Mouse (Mus musculus): ENCODE results near the gene Rps19.

GRCm38 (mm10) chr7:24885468-24886307 lies 1.5 kb downstream of the Rps19 start:
- TF ChIP-seq POLR2A (IDR thresholded peaks at IDR 0.05; ENCODE audit: borderline replicate concordance, extremely low read depth, insufficient read depth, insufficient read length, poor library complexity, severe bottlenecking) (no peak), CTCF (IDR thresholded peaks at IDR 0.05; ENCODE audit: borderline replicate concordance, extremely low read depth, insufficient read depth, insufficient read length) (no peak)

All from brain, embryonic 14.5 days (tissue).